Mouse (Mus musculus) spleen, postnatal 4 days (tissue): ENCODE results near the gene Serinc5.

Source experiments
- DNase-seq, 2 experiments: peaks; one replicate each; pipeline ENCODE4 v3.0.0; 2022; ENCODE audit warnings: low spot score in 2 of 2

Gene Serinc5

GRCm38 (mm10) chr13:92704189-92704588 lies 93.3 kb downstream of the Serinc5 start:
- no peak for DNase-seq

DNA sequence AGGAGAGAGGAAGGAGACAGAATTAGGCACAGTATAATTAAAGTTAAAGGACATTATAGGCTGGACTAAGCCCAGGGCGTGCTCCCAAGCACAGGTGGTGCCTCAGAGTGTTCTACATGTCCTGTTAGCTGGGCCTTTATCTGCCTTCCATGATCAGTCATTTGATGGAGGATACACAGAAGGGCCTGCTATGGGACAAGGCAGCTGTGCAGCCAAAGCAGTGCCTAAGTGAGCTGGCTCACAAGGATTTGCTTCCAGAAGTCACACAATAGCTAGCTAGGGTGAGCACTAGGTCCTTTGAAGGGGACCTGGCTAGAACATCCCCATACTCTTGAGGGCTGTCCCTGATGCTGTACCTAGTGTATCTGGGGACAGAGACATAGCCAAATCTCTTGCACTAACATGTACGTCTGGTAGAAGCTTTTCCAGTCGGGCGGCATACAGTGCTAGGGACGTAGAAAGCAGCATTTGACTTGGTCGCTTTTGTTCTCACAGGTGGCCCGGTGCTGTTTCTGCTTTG lies 94.2 kb downstream of the Serinc5 start:
- no peak for DNase-seq

DNA sequence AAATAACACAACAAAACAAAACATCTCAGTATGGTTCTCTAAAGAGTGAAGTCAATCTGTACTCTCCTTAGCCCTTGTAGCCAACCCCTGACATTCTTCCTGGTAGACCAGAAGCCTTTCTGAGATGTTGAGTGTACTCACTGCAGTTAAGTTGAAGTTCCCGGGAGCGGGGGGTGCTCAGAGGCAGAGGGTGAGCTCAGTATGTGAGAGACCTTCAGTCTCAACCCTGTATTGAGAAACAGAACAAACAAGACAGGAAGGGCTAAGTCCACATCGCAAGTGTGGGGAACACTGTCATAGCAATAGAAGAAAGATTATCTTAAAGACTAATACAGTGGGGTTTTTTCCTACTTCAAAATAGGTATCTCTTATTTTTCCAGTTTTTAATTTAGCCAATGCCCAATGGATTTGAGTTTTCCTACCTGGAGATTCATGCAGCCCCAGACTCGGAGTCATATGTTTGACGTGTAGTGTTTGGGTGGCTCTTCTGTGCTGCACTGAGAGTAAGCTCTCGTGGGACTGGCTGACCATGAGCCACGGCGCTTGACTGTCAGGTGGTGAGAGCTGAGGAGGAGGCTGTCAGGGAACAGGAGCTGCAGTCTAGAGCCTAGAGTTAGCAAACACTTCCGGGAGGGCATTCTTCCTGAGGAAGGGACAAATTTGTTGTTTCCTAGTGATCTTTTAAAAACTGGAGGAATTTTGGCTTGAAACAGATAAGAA lies 95.6 kb downstream of the Serinc5 start:
- DNase-seq = no peak

DNA sequence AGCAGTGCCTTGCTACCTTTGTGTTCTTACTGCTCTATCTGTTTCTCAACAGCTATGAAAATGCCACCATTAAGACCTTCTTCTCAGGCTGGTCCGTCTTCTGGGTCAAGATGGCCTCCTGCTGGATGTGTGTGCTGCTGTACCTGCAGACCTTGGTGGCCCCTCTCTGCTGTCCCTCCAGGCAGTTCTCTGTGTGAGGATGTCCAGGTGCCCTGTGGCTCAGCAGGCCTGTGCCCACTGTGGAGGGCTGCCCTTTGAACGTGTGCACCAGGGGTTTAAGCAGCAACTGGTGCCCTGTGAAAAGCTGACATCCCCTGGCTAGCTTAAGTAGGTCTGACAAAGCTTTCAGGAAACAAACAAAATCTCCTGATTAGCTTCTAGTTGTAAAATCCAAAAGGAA lies 97.0 kb downstream of the Serinc5 start:
- DNase-seq = no peak

- no peak for DNase-seq
These were observed 97.6 kb downstream of the Serinc5 start for GRCm38 (mm10) chr13:92708466-92708865.

GRCm38 (mm10) chr13:92709535-92709934 lies 98.6 kb downstream of the Serinc5 start:
- no peak for DNase-seq

- no peak for DNase-seq
These were observed 99.5 kb downstream of the Serinc5 start for GRCm38 (mm10) chr13:92710361-92710760.

DNA sequence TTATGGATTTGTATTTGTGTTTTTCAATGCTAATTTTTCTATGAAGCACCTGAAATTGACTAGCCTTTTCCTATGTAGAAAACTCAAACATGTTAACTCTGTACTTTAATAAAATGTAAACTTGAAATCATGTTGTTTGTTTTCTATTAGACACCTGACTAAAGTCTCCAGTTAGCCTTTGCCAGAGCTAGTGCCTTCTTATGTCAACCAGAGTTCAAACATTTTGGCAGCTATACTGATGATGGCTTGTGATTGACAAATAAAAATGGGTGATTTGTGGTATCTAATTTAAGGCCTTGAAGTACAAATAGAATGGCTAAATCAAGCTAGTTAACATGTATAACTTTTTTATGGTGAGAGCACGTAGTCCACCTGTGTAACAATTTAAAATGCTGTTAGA lies 100.9 kb downstream of the Serinc5 start:
- no peak for DNase-seq

DNA sequence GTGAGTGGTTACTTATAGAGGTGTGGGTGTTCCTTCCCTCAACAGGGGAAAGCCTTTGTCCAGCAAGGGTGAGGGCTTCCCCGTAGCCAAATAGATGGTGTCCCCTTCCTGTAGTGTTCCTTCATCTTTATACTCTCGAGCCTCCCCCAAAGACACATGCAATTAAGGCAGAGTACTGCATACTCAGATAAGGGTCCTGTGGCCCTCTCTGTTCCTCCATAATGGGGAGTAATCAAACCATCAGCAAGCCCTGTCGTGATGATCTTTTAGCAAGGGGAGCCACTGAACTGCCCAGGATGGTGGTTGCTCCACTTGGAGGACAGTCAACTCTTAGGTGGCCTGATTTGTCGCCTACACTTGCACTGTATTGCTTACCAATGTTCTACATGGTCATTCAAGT lies 101.7 kb downstream of the Serinc5 start:
- no peak for DNase-seq

GRCm38 (mm10) chr13:92717851-92718665 lies 107.2 kb downstream of the Serinc5 start:
- no peak for DNase-seq

DNA sequence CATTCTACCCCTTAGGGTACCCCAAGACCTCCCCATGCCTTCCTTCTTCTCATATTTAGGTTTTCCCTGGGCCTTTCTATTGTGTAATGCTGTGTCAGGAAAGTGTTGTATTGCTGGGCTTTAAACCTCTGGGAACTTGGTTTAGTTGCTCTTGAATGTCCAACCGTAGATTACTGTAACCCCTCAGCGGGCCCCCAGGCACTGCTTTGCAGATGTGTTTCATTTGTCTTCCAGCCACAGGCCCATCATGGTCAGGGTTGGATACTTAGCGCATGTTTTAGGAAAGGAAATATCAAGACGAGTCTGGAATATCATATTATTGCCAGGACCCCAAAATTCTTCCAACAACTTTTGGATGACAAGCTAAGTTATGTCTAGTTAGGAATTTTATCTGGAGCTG lies 110.1 kb downstream of the Serinc5 start:
- DNase-seq = no peak

GRCm38 (mm10) chr13:92722389-92722788 lies 111.5 kb downstream of the Serinc5 start:
- DNase-seq = no peak

DNA sequence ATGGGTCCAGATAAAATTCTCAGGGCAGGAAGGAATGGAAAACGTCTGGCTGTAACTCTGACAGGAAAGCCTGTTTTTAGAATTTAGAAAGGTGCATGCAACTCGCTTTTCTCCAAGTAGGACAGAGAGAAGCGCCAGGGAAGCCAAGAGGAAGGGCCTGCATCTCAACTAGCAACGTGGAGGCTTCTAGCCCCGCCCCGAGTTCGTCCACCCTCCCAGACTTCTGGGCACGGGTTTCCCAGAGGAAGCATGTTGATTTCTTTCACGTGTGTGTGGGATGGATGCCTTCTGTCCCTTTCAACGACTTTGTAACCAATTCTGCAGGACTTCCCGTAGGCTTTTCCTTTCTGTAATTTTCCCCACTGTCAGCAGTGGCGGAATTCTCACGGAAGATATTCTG lies 118.9 kb downstream of the Serinc5 start:
- peak in 1 of 2 experiments; percentile 54 for DNase-seq

- DNase-seq = peak in 1 of 2 experiments; percentile 56
These were observed 120.9 kb downstream of the Serinc5 start for GRCm38 (mm10) chr13:92731811-92732210.

GRCm38 (mm10) chr13:92732836-92733235 lies 121.9 kb downstream of the Serinc5 start:
- DNase-seq = no peak

DNA sequence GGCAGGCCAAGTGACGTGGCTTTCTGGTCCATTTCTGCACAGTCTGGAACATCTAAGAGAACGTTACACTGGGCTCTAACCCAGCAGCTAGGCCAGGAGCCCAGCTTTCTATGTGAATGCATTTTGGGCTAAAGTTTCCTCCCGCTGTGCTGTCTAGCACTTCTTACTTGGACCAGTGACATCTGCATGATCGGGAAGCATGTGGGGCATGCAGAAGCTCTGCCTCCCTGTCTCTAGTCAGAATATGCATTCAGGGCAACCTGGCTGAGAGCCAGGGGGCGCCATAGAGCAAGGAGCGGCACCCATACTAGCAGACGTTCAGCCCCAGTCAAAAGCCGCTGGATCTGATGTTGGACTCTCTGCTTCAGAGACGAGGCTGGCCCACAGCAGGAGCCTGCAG lies 122.4 kb downstream of the Serinc5 start:
- DNase-seq = peak; percentile 75 to 91

GRCm38 (mm10) chr13:92733741-92734140 lies 122.8 kb downstream of the Serinc5 start:
- DNase-seq = no peak

- no peak for DNase-seq
These were observed 124.8 kb downstream of the Serinc5 start for GRCm38 (mm10) chr13:92735693-92736092.

- DNase-seq = no peak
These were observed 125.8 kb downstream of the Serinc5 start for GRCm38 (mm10) chr13:92736516-92737300.

DNA sequence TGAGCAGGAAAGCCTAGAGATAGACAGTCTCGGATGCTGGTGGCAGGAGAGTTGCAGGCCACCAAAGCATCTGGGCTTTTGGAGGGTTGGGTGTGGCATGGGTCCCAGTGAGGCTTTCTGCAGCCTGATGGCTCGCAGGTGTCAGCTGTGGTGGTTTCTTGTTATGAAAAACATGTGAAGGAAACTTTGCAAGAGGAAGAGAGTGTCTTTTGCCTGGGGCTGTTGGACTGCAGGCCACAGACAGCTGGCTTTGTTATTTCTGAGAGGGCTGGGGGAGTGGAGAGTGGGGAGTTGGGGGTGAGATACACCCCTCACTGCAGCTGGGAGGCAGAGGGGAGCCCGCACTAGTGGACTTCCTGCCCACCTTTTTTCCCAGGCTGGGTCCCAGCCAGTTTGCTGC lies 127.9 kb downstream of the Serinc5 start:
- DNase-seq = peak in 1 of 2 experiments; percentile 41

- no peak for DNase-seq
These were observed 129.0 kb downstream of the Serinc5 start for GRCm38 (mm10) chr13:92739858-92740257.

GRCm38 (mm10) chr13:92740671-92741270 lies 129.9 kb downstream of the Serinc5 start:
- DNase-seq = no peak
